Mouse (Mus musculus): ENCODE measurements around the gene Eif5. TPM values are rescaled to one million over a fixed set of nuclear protein-coding genes. Genes with fewer than 3 reads are reported as not detected.

Eif5 gene
- total RNA-seq, 2 experiments from 2014 or later: 123 to 146 TPM

Other genes with a start within 250 kb of the Eif5 start
- 10 to 100 TPM; 18.6 to 18.7 TPM for gene Cdc42bpb, start 160.3 kb upstream of the Eif5 start, total RNA-seq (2021)
- gene Lbhd2, start 131.2 kb upstream of the Eif5 start, total RNA-seq (2021): not detected
- 1 to 10 TPM; 1.8 to 4.6 TPM for gene Exoc3l4, start 121.0 kb upstream of the Eif5 start, total RNA-seq (2021)
- 10 to 100 TPM; 22.0 to 22.6 TPM for gene Tnfaip2, start 95.5 kb upstream of the Eif5 start, total RNA-seq (2021)
- gene Gm266, start 52.2 kb upstream of the Eif5 start, total RNA-seq (2021): under 1 TPM; 0.69 to 0.84 TPM
- 10 to 100 TPM; 49.6 to 51.3 TPM for gene Mark3, start 36.5 kb downstream of the Eif5 start, total RNA-seq (2021)
- gene Ckb, start 134.3 kb downstream of the Eif5 start, total RNA-seq (2021): 1 to 10 TPM; 7.9 to 8.3 TPM
- 1 to 10 TPM; 1.8 to 4.1 TPM for gene Trmt61a, start 140.1 kb downstream of the Eif5 start, total RNA-seq (2021)
- gene Bag5, start 175.2 kb downstream of the Eif5 start, total RNA-seq (2021): 10 to 100 TPM; 12.4 to 13.5 TPM
- gene Apopt1, start 175.2 kb downstream of the Eif5 start, total RNA-seq (2021): 10 to 100 TPM; 34.9 to 38.0 TPM
- gene Klc1, start 220.8 kb downstream of the Eif5 start, total RNA-seq (2021): 10 to 100 TPM; 55.2 to 59.3 TPM